Mouse (Mus musculus) hindbrain, postnatal 0 days (tissue): ENCODE data around the gene Sec24a. TPM values are rescaled to one million over a fixed set of nuclear protein-coding genes. Genes with fewer than 3 reads are reported as not detected.
A peak's percentile ranks its signal among the peaks of the same experiment; 100 is the strongest.
"Not testable (repeated sequence)": the region's sequence is repeated elsewhere in the genome, so short reads cannot be mapped to it uniquely, and the experiment has no call there.

Experiments
- ATAC-seq: fragments of 200-750 bp; cut with Nextera tagmentation; 2 replicates; pipeline ENCODE4 v1.8.0; 2017; ENCODE audit warnings: mild to moderate bottlenecking, moderate TSS enrichment, moderate library complexity
- DNase-seq: peaks from one replicate; pipeline ENCODE4 v3.0.0-alpha.2; 2015; ENCODE audit warnings: low spot score
- H3K27ac ChIP-seq: fragments of 300-500 bp; sonication (generic); 2 replicates; pipeline ENCODE4 v1.5.1; 2014; ENCODE audit warnings: mild to moderate bottlenecking
- H3K27me3 ChIP-seq: fragments of 300-500 bp; sonication (generic); 2 replicates; pipeline ENCODE4 v1.6.1; 2014; ENCODE audit warnings: low read length, mixed read lengths; ENCODE audit not compliant: insufficient read depth
- H3K36me3 ChIP-seq: fragments of 300-500 bp; sonication (generic); 2 replicates; pipeline ENCODE4 v1.6.1; 2014; ENCODE audit warnings: low read length, mixed read lengths; ENCODE audit not compliant: insufficient read depth
- H3K4me1 ChIP-seq: fragments of 300-500 bp; sonication (generic); 2 replicates; pipeline ENCODE4 v1.6.1; 2014; ENCODE audit warnings: antibody characterized with exemption, low read length, mixed read lengths; ENCODE audit not compliant: insufficient read depth
- H3K4me2 ChIP-seq: fragments of 300-500 bp; sonication (generic); 2 replicates; pipeline ENCODE4 v1.6.1; 2014; ENCODE audit warnings: low read depth, mild to moderate bottlenecking, low read length, moderate library complexity, mixed read lengths
- H3K4me3 ChIP-seq: fragments of 300-500 bp; sonication (generic); 2 replicates; pipeline ENCODE4 v1.5.1; 2014; ENCODE audit warnings: low read length
- H3K9ac ChIP-seq: fragments of 300-500 bp; sonication (generic); replicated peaks from 2 replicates; pipeline ENCODE4 v1.6.1; 2014; ENCODE audit warnings: mild to moderate bottlenecking, low read length, moderate library complexity, mixed read lengths
- H3K9me3 ChIP-seq: fragments of 300-500 bp; sonication (generic); 2 replicates; pipeline ENCODE4 v1.6.1; 2016; ENCODE audit warnings: low read length, mixed read lengths
- CTCF ChIP-seq: IDR thresholded peaks from 2 replicates; pipeline ENCODE4 v1.5.1; 2016; ENCODE audit warnings: antibody characterized with exemption, control low read depth, low read depth
- WGBS: fragments of 180-500 bp; shearing (Covaris S2); extraction: QIAGEN DNeasy Blood & Tissue Kit; methylation state at CpG from one replicate; pipeline ENCODE4 v1.1.7; 2014; 5-methylcytosine and 5-hydroxymethylcytosine counted together
- polyA plus RNA-seq: library from polyadenylated mRNA; unstranded; fragments of >200 nt; fragmentation: Nextera tagmentation; extraction: Ambion mirVana; gene quantifications from 2 replicates; pipeline ENCODE4 v1.2.1, GENCODE M21; 2015
- total RNA-seq: library from RNA; depleted of rRNA; stranded (reverse); fragments of >200 nt; gene quantifications from 2 replicates; pipeline ENCODE4 v1.2.3, GENCODE M21; 2014

Gene Sec24a
- total and polyA plus RNA-seq, 2 experiments from 2014 or later = 10.6 to 13.9 TPM

DNA sequence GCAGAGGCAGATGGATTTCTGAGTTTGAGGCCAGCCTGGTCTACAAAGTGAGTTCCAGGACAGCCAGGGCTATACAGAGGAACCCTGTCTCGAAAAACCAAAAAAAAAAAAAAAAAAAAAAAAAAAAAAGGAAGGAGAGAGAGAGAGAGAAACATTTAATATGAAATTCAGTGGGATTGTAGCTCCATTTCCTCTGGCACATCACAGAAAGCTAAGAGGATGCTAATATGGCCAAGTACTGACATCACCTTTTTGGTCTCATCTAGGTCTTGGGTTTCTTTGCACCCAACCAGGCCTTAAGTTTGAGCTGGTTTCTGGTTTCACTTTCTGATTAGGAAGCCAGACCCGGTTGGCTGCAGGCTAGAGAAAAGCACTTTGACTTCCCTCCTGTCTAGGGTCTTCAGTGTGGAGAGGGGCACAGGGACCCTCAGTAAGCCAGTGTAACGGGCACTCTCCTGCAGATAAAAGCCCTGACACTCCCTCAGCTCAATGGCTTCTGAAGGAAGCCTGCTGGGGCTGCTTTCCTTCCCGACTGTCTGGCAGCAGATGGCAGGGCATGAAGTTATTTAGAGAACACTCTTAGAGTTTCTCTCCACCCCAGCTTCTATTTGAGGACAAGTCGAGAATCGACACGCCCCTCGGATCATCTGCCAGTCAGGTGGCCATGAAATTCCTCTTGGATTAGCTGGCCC, 37.3 kb upstream of the Sec24a start:
- Histone ChIP-seq H3K9ac (no peak overlapping the region), H3K9me3 (no peaks in the 10 kb centered on the region), H3K4me1 (no peaks in the 10 kb centered on the region), H3K27me3 (no peaks in the 10 kb centered on the region), H3K36me3 (no peaks in the 10 kb centered on the region), H3K4me3 (no peak overlapping the region), H3K4me2 (no peak overlapping the region), H3K27ac (no peak overlapping the region)
- WGBS = 47% methylated on average over 7 of the region's 8 CpGs
- TF ChIP-seq CTCF = no peak
- DNase-seq (no peak), ATAC-seq (no peak)

- DNase-seq (peak; percentile 30), ATAC-seq (no peak)
- H3K4me1 ChIP-seq = no peaks in the 10 kb centered on the region
- no peak overlapping the region for H3K9ac ChIP-seq
- no peak for TF ChIP-seq CTCF
- 76% methylated on average over 4 of the region's 4 CpGs for WGBS
- no peaks in the 10 kb centered on the region for H3K9me3 ChIP-seq
- H3K36me3 ChIP-seq = peaks cover 10% of the 10 kb centered on the region; the same call in 1 of the 2 replicates
- no peak overlapping the region for H3K4me3 ChIP-seq
- H3K27me3 ChIP-seq = no peaks in the 10 kb centered on the region
- no peak overlapping the region for H3K4me2 ChIP-seq
- H3K27ac ChIP-seq = no peak overlapping the region
Measured at GRCm38 (mm10) chr11:51796272-51796671, 32.8 kb upstream of the Sec24a start.

DNA sequence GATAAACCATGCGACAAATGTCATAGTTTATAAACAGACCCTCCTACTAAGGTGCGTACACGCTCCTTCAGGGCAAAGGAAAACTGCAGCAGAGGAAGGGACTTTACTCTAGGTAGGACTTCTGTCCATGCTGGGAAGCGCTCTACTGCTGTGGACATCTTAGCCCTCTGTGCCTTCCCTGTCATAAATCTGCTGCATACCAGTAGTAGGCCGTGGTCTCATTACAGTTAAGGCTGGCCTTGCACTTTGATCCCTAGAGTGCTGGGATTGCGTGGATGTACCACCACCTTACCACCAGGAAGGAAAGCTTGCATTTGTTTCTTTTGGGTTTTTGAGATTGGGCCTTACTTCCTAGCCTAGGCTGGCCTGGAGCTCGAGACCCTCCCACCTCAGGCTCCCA, 27.2 kb upstream of the Sec24a start:
- DNase-seq (no peak), ATAC-seq (no peak)
- WGBS = 95% methylated on average over 7 of the region's 7 CpGs
- Histone ChIP-seq H3K9ac (no peak overlapping the region), H3K4me1 (no peaks in the 10 kb centered on the region), H3K9me3 (no peaks in the 10 kb centered on the region), H3K36me3 (peaks cover 47% of the 10 kb centered on the region; the same call in 1 of the 2 replicates), H3K4me2 (no peak overlapping the region), H3K4me3 (no peak overlapping the region), H3K27ac (no peak overlapping the region), H3K27me3 (no peaks in the 10 kb centered on the region)
- no peak for TF ChIP-seq CTCF

GRCm38 (mm10) chr11:51789735-51790134, 26.3 kb upstream of the Sec24a start:
- not testable (repeated sequence) for H3K27ac ChIP-seq, DNase-seq, H3K4me2 ChIP-seq, H3K4me3 ChIP-seq, H3K9me3 ChIP-seq, H3K27me3 ChIP-seq, H3K9ac ChIP-seq, ATAC-seq, H3K4me1 ChIP-seq
- peaks cover 49% of the 10 kb centered on the region; the same call in 1 of the 2 replicates for H3K36me3 ChIP-seq
- WGBS = 79% methylated on average over 4 of the region's 4 CpGs

DNA sequence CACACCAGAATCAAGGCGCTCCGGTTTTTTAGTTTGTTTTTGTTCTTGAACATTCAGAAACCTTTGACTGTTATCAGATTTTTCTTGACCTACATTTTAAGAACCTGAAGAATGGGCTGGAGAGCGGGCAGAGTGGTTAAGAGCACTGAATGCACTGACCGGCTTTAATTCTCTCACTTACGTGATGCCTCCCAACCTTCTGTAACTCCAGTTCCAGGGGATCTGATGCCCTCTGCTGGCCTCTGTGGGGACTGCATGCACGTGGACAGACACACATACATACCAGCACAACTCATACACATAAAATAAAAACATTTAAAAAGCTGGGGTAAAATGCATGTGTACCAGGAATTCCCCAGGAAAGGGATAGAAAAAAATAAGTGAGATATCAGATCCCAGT, 22.5 kb upstream of the Sec24a start:
- no peak for DNase-seq
- WGBS = 86% methylated on average over 6 of the region's 6 CpGs
- no peak overlapping the region for H3K27ac ChIP-seq
- no peaks in the 10 kb centered on the region for H3K4me1 ChIP-seq
- no peak overlapping the region for H3K4me2 ChIP-seq
- ATAC-seq = no peak
- H3K4me3 ChIP-seq = no peak overlapping the region
- no peak overlapping the region for H3K9ac ChIP-seq
- no peaks in the 10 kb centered on the region for H3K9me3 ChIP-seq
- H3K36me3 ChIP-seq = peaks cover 42% of the 10 kb centered on the region; the same call in 1 of the 2 replicates
- H3K27me3 ChIP-seq = no peaks in the 10 kb centered on the region
- peak; percentile 62 for TF ChIP-seq CTCF

DNA sequence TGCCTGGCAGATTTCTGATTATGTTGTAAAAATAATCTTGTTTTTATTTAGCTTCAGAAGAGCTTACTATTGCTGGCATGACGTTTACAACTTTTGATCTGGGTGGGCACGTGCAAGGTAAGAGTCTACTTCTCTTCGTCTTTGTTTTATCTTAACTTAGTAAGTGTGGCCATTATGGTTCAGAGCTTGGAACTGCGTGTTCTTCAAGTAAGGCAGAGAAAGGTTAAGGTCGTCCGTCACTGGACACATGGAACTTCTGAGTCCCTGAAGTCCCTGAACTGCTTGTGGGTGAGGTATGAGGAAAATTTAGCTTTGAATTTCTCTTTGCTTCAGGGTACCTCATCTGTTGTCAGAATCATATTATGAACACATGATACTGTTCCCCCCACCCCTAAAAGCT, 19.3 kb upstream of the Sec24a start:
- H3K27me3 ChIP-seq = no peaks in the 10 kb centered on the region
- DNase-seq = no peak
- H3K9me3 ChIP-seq = no peaks in the 10 kb centered on the region
- no peaks in the 10 kb centered on the region for H3K4me1 ChIP-seq
- H3K4me2 ChIP-seq = no peak overlapping the region
- peaks cover 33% of the 10 kb centered on the region; the same call in 1 of the 2 replicates for H3K36me3 ChIP-seq
- no peak for ATAC-seq
- WGBS = 93% methylated on average over 6 of the region's 6 CpGs
- no peak overlapping the region for H3K27ac ChIP-seq
- H3K9ac ChIP-seq = no peak overlapping the region
- no peak for TF ChIP-seq CTCF
- no peak overlapping the region for H3K4me3 ChIP-seq

DNA sequence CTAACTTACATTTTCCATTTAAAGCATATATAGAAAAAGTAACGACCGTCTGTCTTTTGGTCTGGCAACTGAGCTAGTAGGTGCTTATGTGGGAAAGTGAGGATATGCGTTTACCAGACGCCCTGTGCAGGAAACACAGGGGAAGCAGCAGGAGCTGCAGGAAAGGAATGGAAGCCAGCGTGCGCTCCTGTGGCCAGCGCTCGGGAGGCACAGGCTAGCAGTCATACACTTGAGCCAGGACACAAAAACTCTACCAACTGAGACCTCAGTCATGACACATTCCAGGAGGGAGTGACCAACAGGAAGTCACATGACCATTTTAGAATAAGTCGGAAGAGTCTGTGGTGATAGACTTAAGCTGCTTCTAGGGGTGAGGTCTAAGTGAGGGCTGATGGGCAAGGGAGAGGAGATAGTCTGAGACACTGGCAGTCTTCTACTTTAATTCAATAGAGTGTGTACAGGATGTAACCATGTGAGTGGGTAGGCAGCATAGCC, 17.4 kb upstream of the Sec24a start:
- no peak overlapping the region for H3K27ac ChIP-seq
- no peak for ATAC-seq
- H3K4me1 ChIP-seq = no peaks in the 10 kb centered on the region
- H3K9me3 ChIP-seq = no peaks in the 10 kb centered on the region
- no peaks in the 10 kb centered on the region for H3K27me3 ChIP-seq
- no peak overlapping the region for H3K4me2 ChIP-seq
- 92% methylated on average over 9 of the region's 9 CpGs for WGBS
- no peak for TF ChIP-seq CTCF
- H3K9ac ChIP-seq = no peak overlapping the region
- H3K4me3 ChIP-seq = no peak overlapping the region
- H3K36me3 ChIP-seq = peaks cover 23% of the 10 kb centered on the region; the same call in 1 of the 2 replicates
- no peak for DNase-seq
